Mouse (Mus musculus) hematopoietic stem cell, adult 5-6 weeks (primary cell): ENCODE results near the gene Mucl3. TPM values are rescaled to one million over a fixed set of nuclear protein-coding genes. Genes with fewer than 3 reads are reported as not detected.

ENCODE experiments used
- ATAC-seq, 2 experiments: fragments of 125-278 bp in 1 of 2; replicated peaks in 1 of 2; 2 replicates each; pipeline ENCODE4 v1.8.0; 2016 to 2017; ENCODE audit warnings: inconsistent platforms in 2 of 2, mild to moderate bottlenecking in 2 of 2, moderate number of reproducible peaks in 2 of 2, low read depth in 1 of 2, moderate TSS enrichment in 1 of 2; ENCODE audit not compliant: low FRiP score in 2 of 2, poor library complexity in 2 of 2, severe bottlenecking in 2 of 2, insufficient read depth in 1 of 2, low TSS enrichment in 1 of 2
- total RNA-seq: library from RNA; stranded (forward); fragments of 172-1452, 232-1000 nt; gene quantifications from 2 replicates; pipeline ENCODE4 v1.2.3, GENCODE M21; 2017

Gene Mucl3
- total RNA-seq, 1 experiment from 2014 or later = not detected

GRCm38 (mm10) chr17:35639352-35639751 lies 4.1 kb downstream of the Mucl3 start:
- no peak for ATAC-seq

- no peak; a peak in 1 of 4 replicates for ATAC-seq
Observed at GRCm38 (mm10) chr17:35638475-35639190, 4.9 kb downstream of the Mucl3 start.

GRCm38 (mm10) chr17:35636363-35636762 lies 7.1 kb downstream of the Mucl3 start:
- ATAC-seq = no peak

- peak; percentile 65 to 74; a peak in 3 of 4 replicates for ATAC-seq
Observed at GRCm38 (mm10) chr17:35635699-35636111, 7.8 kb downstream of the Mucl3 start.

GRCm38 (mm10) chr17:35635202-35635601 lies 8.3 kb downstream of the Mucl3 start:
- no peak for ATAC-seq

GRCm38 (mm10) chr17:35633992-35634391 lies 9.5 kb downstream of the Mucl3 start:
- no peak for ATAC-seq

GRCm38 (mm10) chr17:35626537-35626936 lies 17.0 kb downstream of the Mucl3 start, which contains the start of gene Gm9573:
TSS of gene Gm9573 (minus strand) at chr17:35626637.
- no peak for ATAC-seq

GRCm38 (mm10) chr17:35617127-35617526 lies 26.4 kb downstream of the Mucl3 start:
- 0 out of 4 replicates have a peak, but pooled peaks of 1 of the 2 experiments have one; percentile 22 for ATAC-seq

GRCm38 (mm10) chr17:35601736-35602354 lies 41.6 kb downstream of the Mucl3 start:
- no peak for ATAC-seq

GRCm38 (mm10) chr17:35601249-35601648 lies 42.2 kb downstream of the Mucl3 start, which contains the start of gene Sfta2:
TSS of gene Sfta2 (plus strand) at chr17:35601549.
- no peak for ATAC-seq

GRCm38 (mm10) chr17:35597399-35597798 lies 46.1 kb downstream of the Mucl3 start:
- ATAC-seq = no peak

- no peak for ATAC-seq
Observed at GRCm38 (mm10) chr17:35594456-35594855, 49.0 kb downstream of the Mucl3 start.

GRCm38 (mm10) chr17:35593786-35594185 lies 49.7 kb downstream of the Mucl3 start:
- no peak for ATAC-seq

- no peak for ATAC-seq
Observed at GRCm38 (mm10) chr17:35592131-35592530, 51.4 kb downstream of the Mucl3 start.

- no peak for ATAC-seq
Observed at GRCm38 (mm10) chr17:35591731-35592130, 51.8 kb downstream of the Mucl3 start.

GRCm38 (mm10) chr17:35591219-35591578 lies 52.3 kb downstream of the Mucl3 start:
- no peak for ATAC-seq

GRCm38 (mm10) chr17:35590410-35591218 lies 52.9 kb downstream of the Mucl3 start:
- ATAC-seq = peak; percentile 73 to 75

- ATAC-seq = no peak
Observed at GRCm38 (mm10) chr17:35588387-35588786, 55.1 kb downstream of the Mucl3 start.
